Mouse (Mus musculus): ENCODE data around the gene Tubb2b.

GRCm38 (mm10) chr13:34157596-34158157, 27.4 kb upstream of the Tubb2b start:
- TF ChIP-seq POLR2A (IDR thresholded peaks at IDR 0.05; ENCODE audit: insufficient read length, low read depth) = no peak
- TF ChIP-seq TCF3 (IDR thresholded peaks at IDR 0.05; ENCODE audit: insufficient read length, low read depth) = no peak
- no peak for TF ChIP-seq MAX (IDR thresholded peaks at IDR 0.05; ENCODE audit: low read depth)
- TF ChIP-seq CEBPB (IDR thresholded peaks at IDR 0.05; ENCODE audit: insufficient read depth, poor library complexity, severe bottlenecking) = no peak
- TF ChIP-seq E2F4 (IDR thresholded peaks at IDR 0.05; ENCODE audit: insufficient read depth) = no peak

Data from myocyte (in vitro differentiated cells).